Mouse (Mus musculus): ENCODE measurements at regions not wholly inside any gene's neighbourhood (a gene's known extent, or its start where the extent isn't known, plus 50 kb on each side); places are given as distances from the start of the nearest gene placed in this dataset.
A peak's percentile ranks its signal among the peaks of the same experiment; 100 is the strongest.
"Not testable (repeated sequence)": the region's sequence is repeated elsewhere in the genome, so short reads cannot be mapped to it uniquely, and the experiment has no call there.

- WGBS: 61% methylated on average over 10 of the region's 10 CpGs
- Histone ChIP-seq H3K4me2 (replicated peaks; ENCODE audit: low read depth, low read length) (no peak overlapping the region), H3K27me3 (replicated peaks; ENCODE audit: insufficient read depth, low read length) (no peaks in the 10 kb centered on the region), H3K9me3 (ENCODE audit: low read length) (no peaks in the 10 kb centered on the region; the same call in 1 of the 2 replicates), H3K27ac (ENCODE audit: low read length) (no peak overlapping the region), H3K9ac (replicated peaks; ENCODE audit: low read depth) (no peak overlapping the region), H3K4me1 (ENCODE audit: insufficient read depth, low read depth, low read length) (no peaks in the 10 kb centered on the region), H3K4me3 (ENCODE audit: low read depth, low read length) (no peak overlapping the region), H3K36me3 (ENCODE audit: insufficient read depth, low read length) (no peaks in the 10 kb centered on the region)
- ATAC-seq: peak; percentile 100
- TF ChIP-seq CTCF (IDR thresholded peaks at IDR 0.05): no peak
- TF ChIP-seq EP300 (IDR thresholded peaks at IDR 0.05): no peak
- peak; percentile 96 for DNase-seq (ENCODE audit: low spot score)
Measured at GRCm38 (mm10) chr9:3258396-3259300, 76.3 kb upstream of the Alkbh8 start.

- no peak for TF ChIP-seq CTCF (IDR thresholded peaks at IDR 0.05)
- TF ChIP-seq EP300 (IDR thresholded peaks at IDR 0.05): no peak
- DNase-seq (ENCODE audit: low spot score): peak; percentile 5
- Histone ChIP-seq H3K4me3 (ENCODE audit: low read depth, low read length) (no peak overlapping the region), H3K4me2 (replicated peaks; ENCODE audit: low read depth, low read length) (no peak overlapping the region), H3K27ac (ENCODE audit: low read length) (no peak overlapping the region), H3K27me3 (replicated peaks; ENCODE audit: insufficient read depth, low read length) (no peaks in the 10 kb centered on the region), H3K36me3 (ENCODE audit: insufficient read depth, low read length) (no peaks in the 10 kb centered on the region), H3K9ac (replicated peaks; ENCODE audit: low read depth) (no peak overlapping the region), H3K4me1 (ENCODE audit: insufficient read depth, low read depth, low read length) (no peaks in the 10 kb centered on the region), H3K9me3 (ENCODE audit: low read length) (no peaks in the 10 kb centered on the region; the same call in 1 of the 2 replicates)
- no peak for ATAC-seq
- 60% methylated on average over 5 of the region's 5 CpGs for WGBS
Measured at GRCm38 (mm10) chr9:3260181-3260580, 74.8 kb upstream of the Alkbh8 start.

GRCm38 (mm10) chr9:3260860-3261259 is 74.1 kb upstream of the Alkbh8 start:
- TF ChIP-seq EP300 (IDR thresholded peaks at IDR 0.05): no peak
- no peak for TF ChIP-seq CTCF (IDR thresholded peaks at IDR 0.05)
- WGBS: 83% methylated on average over 2 of the region's 2 CpGs
- no peaks in the 10 kb centered on the region; the same call in 1 of the 2 replicates for H3K9me3 ChIP-seq (ENCODE audit: low read length)
- no peaks in the 10 kb centered on the region for H3K27me3 ChIP-seq (replicated peaks; ENCODE audit: insufficient read depth, low read length)
- H3K36me3 ChIP-seq (ENCODE audit: insufficient read depth, low read length): no peaks in the 10 kb centered on the region
- no peak overlapping the region for H3K4me3 ChIP-seq (ENCODE audit: low read depth, low read length)
- H3K27ac ChIP-seq (ENCODE audit: low read length): no peak overlapping the region
- ATAC-seq: no peak
- no peak overlapping the region for H3K4me2 ChIP-seq (replicated peaks; ENCODE audit: low read depth, low read length)
- H3K4me1 ChIP-seq (ENCODE audit: insufficient read depth, low read depth, low read length): no peaks in the 10 kb centered on the region
- no peak overlapping the region for H3K9ac ChIP-seq (replicated peaks; ENCODE audit: low read depth)
- DNase-seq (ENCODE audit: low spot score): no peak

- Histone ChIP-seq H3K4me2 (replicated peaks; ENCODE audit: low read depth, low read length) (no peak overlapping the region), H3K9ac (replicated peaks; ENCODE audit: low read depth) (no peak overlapping the region), H3K9me3 (ENCODE audit: low read length) (no peaks in the 10 kb centered on the region; the same call in 1 of the 2 replicates), H3K36me3 (ENCODE audit: insufficient read depth, low read length) (no peaks in the 10 kb centered on the region), H3K4me3 (ENCODE audit: low read depth, low read length) (no peak overlapping the region), H3K27ac (ENCODE audit: low read length) (no peak overlapping the region), H3K4me1 (ENCODE audit: insufficient read depth, low read depth, low read length) (no peaks in the 10 kb centered on the region), H3K27me3 (replicated peaks; ENCODE audit: insufficient read depth, low read length) (no peaks in the 10 kb centered on the region)
- TF ChIP-seq EP300 (IDR thresholded peaks at IDR 0.05): no peak
- TF ChIP-seq CTCF (IDR thresholded peaks at IDR 0.05): no peak
- no peak for DNase-seq (ENCODE audit: low spot score)
- no peak for ATAC-seq
Measured at GRCm38 (mm10) chr9:3264467-3264866, 70.5 kb upstream of the Alkbh8 start.

GRCm38 (mm10) chr9:3280496-3280895 is 54.4 kb upstream of the Alkbh8 start:
- ATAC-seq; H3K9ac ChIP-seq (replicated peaks; ENCODE audit: low read depth); H3K27ac ChIP-seq (ENCODE audit: low read length); H3K27me3 ChIP-seq (replicated peaks; ENCODE audit: insufficient read depth, low read length); H3K4me2 ChIP-seq (replicated peaks; ENCODE audit: low read depth, low read length); H3K9me3 ChIP-seq (ENCODE audit: low read length); DNase-seq (ENCODE audit: low spot score); H3K4me3 ChIP-seq (ENCODE audit: low read depth, low read length); H3K36me3 ChIP-seq (ENCODE audit: insufficient read depth, low read length); H3K4me1 ChIP-seq (ENCODE audit: insufficient read depth, low read depth, low read length): not testable (repeated sequence)
- 81% methylated on average over 8 of the region's 8 CpGs for WGBS

- not testable (repeated sequence) for H3K4me2 ChIP-seq (replicated peaks; ENCODE audit: low read depth, low read length); H3K27me3 ChIP-seq (replicated peaks; ENCODE audit: insufficient read depth, low read length); H3K9me3 ChIP-seq (ENCODE audit: low read length); DNase-seq (ENCODE audit: low spot score); H3K36me3 ChIP-seq (ENCODE audit: insufficient read depth, low read length); H3K4me1 ChIP-seq (ENCODE audit: insufficient read depth, low read depth, low read length); ATAC-seq; H3K27ac ChIP-seq (ENCODE audit: low read length); H3K9ac ChIP-seq (replicated peaks; ENCODE audit: low read depth); H3K4me3 ChIP-seq (ENCODE audit: low read depth, low read length)
- WGBS: 87% methylated on average over 3 of the region's 3 CpGs
Measured at GRCm38 (mm10) chr9:3281906-3282305, 53.0 kb upstream of the Alkbh8 start.

- 86% methylated on average over 9 of the region's 9 CpGs for WGBS
- not testable (repeated sequence) for DNase-seq (ENCODE audit: low spot score); H3K27ac ChIP-seq (ENCODE audit: low read length); H3K27me3 ChIP-seq (replicated peaks; ENCODE audit: insufficient read depth, low read length); H3K36me3 ChIP-seq (ENCODE audit: insufficient read depth, low read length); ATAC-seq; H3K9me3 ChIP-seq (ENCODE audit: low read length); H3K9ac ChIP-seq (replicated peaks; ENCODE audit: low read depth); H3K4me2 ChIP-seq (replicated peaks; ENCODE audit: low read depth, low read length); H3K4me3 ChIP-seq (ENCODE audit: low read depth, low read length); H3K4me1 ChIP-seq (ENCODE audit: insufficient read depth, low read depth, low read length)
Measured at GRCm38 (mm10) chr9:3283381-3283780, 51.6 kb upstream of the Alkbh8 start.
